Mouse (Mus musculus): ENCODE results near the gene Slc4a10. TPM values are rescaled to one million over a fixed set of nuclear protein-coding genes. Genes with fewer than 3 reads are reported as not detected.

Slc4a10 gene
- polyA plus RNA-seq, 1 experiment = not detected

GRCm38 (mm10) chr2:62278779-62279178, 232.5 kb downstream of the Slc4a10 start:
- Histone ChIP-seq H3K9ac (ENCODE audit: low read depth, poor library complexity, severe bottlenecking) (no peak overlapping the region), H3K36me3 (ENCODE audit: control insufficient read depth, insufficient read depth, low read length, poor library complexity, severe bottlenecking) (no peaks in the 10 kb centered on the region), H3K4me1 (ENCODE audit: control insufficient read depth, insufficient read depth, low read length) (no peaks in the 10 kb centered on the region), H3K9me3 (replicated peaks; ENCODE audit: control insufficient read depth, insufficient read depth, low read length, poor library complexity, severe bottlenecking) (no peaks in the 10 kb centered on the region), H3K4me3 (ENCODE audit: low read depth, low read length) (no peak overlapping the region), H3K27me3 (ENCODE audit: control insufficient read depth, insufficient read depth, low read length, poor library complexity, severe bottlenecking) (no peaks in the 10 kb centered on the region), H3K27ac (ENCODE audit: insufficient read depth, low read length) (no peak overlapping the region)
- no peak for TF ChIP-seq EP300 (IDR thresholded peaks at IDR 0.05; ENCODE audit: insufficient read depth, low read depth, low read length)
- TF ChIP-seq CTCF (IDR thresholded peaks at IDR 0.05; ENCODE audit: low read depth, low read length) = no peak

- H3K9ac ChIP-seq (ENCODE audit: low read depth, poor library complexity, severe bottlenecking) = no peak overlapping the region
- H3K9me3 ChIP-seq (replicated peaks; ENCODE audit: control insufficient read depth, insufficient read depth, low read length, poor library complexity, severe bottlenecking) = no peaks in the 10 kb centered on the region
- no peak overlapping the region for H3K27ac ChIP-seq (ENCODE audit: insufficient read depth, low read length)
- no peak overlapping the region for H3K4me3 ChIP-seq (ENCODE audit: low read depth, low read length)
- no peak for TF ChIP-seq EP300 (IDR thresholded peaks at IDR 0.05; ENCODE audit: insufficient read depth, low read depth, low read length)
- no peaks in the 10 kb centered on the region for H3K36me3 ChIP-seq (ENCODE audit: control insufficient read depth, insufficient read depth, low read length, poor library complexity, severe bottlenecking)
- no peaks in the 10 kb centered on the region for H3K27me3 ChIP-seq (ENCODE audit: control insufficient read depth, insufficient read depth, low read length, poor library complexity, severe bottlenecking)
- H3K4me1 ChIP-seq (ENCODE audit: control insufficient read depth, insufficient read depth, low read length) = no peaks in the 10 kb centered on the region
Measured at GRCm38 (mm10) chr2:62279777-62280176, 233.5 kb downstream of the Slc4a10 start.

GRCm38 (mm10) chr2:62285026-62285425, 238.8 kb downstream of the Slc4a10 start:
- TF ChIP-seq CTCF (IDR thresholded peaks at IDR 0.05; ENCODE audit: low read depth, low read length) (no peak), POLR2A (IDR thresholded peaks at IDR 0.05; ENCODE audit: insufficient read depth, low read length) (no peak), EP300 (IDR thresholded peaks at IDR 0.05; ENCODE audit: insufficient read depth, low read depth, low read length) (no peak)
- no peaks in the 10 kb centered on the region for H3K9me3 ChIP-seq (replicated peaks; ENCODE audit: control insufficient read depth, insufficient read depth, low read length, poor library complexity, severe bottlenecking)
- H3K4me3 ChIP-seq (ENCODE audit: low read depth, low read length) = no peak overlapping the region
- H3K9ac ChIP-seq (ENCODE audit: low read depth, poor library complexity, severe bottlenecking) = no peak overlapping the region
- H3K4me1 ChIP-seq (ENCODE audit: control insufficient read depth, insufficient read depth, low read length) = no peaks in the 10 kb centered on the region
- no peak overlapping the region for H3K27ac ChIP-seq (ENCODE audit: insufficient read depth, low read length)
- H3K36me3 ChIP-seq (ENCODE audit: control insufficient read depth, insufficient read depth, low read length, poor library complexity, severe bottlenecking) = no peaks in the 10 kb centered on the region
- no peaks in the 10 kb centered on the region for H3K27me3 ChIP-seq (ENCODE audit: control insufficient read depth, insufficient read depth, low read length, poor library complexity, severe bottlenecking)

- H3K36me3 ChIP-seq (ENCODE audit: control insufficient read depth, insufficient read depth, low read length, poor library complexity, severe bottlenecking) = no peaks in the 10 kb centered on the region
- no peak overlapping the region for H3K27ac ChIP-seq (ENCODE audit: insufficient read depth, low read length)
- H3K9ac ChIP-seq (ENCODE audit: low read depth, poor library complexity, severe bottlenecking) = no peak overlapping the region
- TF ChIP-seq EP300 (IDR thresholded peaks at IDR 0.05; ENCODE audit: insufficient read depth, low read depth, low read length) (no peak), POLR2A (IDR thresholded peaks at IDR 0.05; ENCODE audit: insufficient read depth, low read length) (no peak), CTCF (IDR thresholded peaks at IDR 0.05; ENCODE audit: low read depth, low read length) (no peak)
- H3K9me3 ChIP-seq (replicated peaks; ENCODE audit: control insufficient read depth, insufficient read depth, low read length, poor library complexity, severe bottlenecking) = no peaks in the 10 kb centered on the region
- no peaks in the 10 kb centered on the region for H3K4me1 ChIP-seq (ENCODE audit: control insufficient read depth, insufficient read depth, low read length)
- H3K4me3 ChIP-seq (ENCODE audit: low read depth, low read length) = no peak overlapping the region
- no peaks in the 10 kb centered on the region for H3K27me3 ChIP-seq (ENCODE audit: control insufficient read depth, insufficient read depth, low read length, poor library complexity, severe bottlenecking)
Measured at GRCm38 (mm10) chr2:62285847-62286246, 239.6 kb downstream of the Slc4a10 start.

GRCm38 (mm10) chr2:62287532-62287931, 241.3 kb downstream of the Slc4a10 start:
- TF ChIP-seq POLR2A (IDR thresholded peaks at IDR 0.05; ENCODE audit: insufficient read depth, low read length) (no peak), CTCF (IDR thresholded peaks at IDR 0.05; ENCODE audit: low read depth, low read length) (no peak)
- Histone ChIP-seq H3K36me3 (ENCODE audit: control insufficient read depth, insufficient read depth, low read length, poor library complexity, severe bottlenecking) (no peaks in the 10 kb centered on the region), H3K27me3 (ENCODE audit: control insufficient read depth, insufficient read depth, low read length, poor library complexity, severe bottlenecking) (no peaks in the 10 kb centered on the region), H3K4me1 (ENCODE audit: control insufficient read depth, insufficient read depth, low read length) (no peaks in the 10 kb centered on the region), H3K9ac (ENCODE audit: low read depth, poor library complexity, severe bottlenecking) (no peak overlapping the region), H3K9me3 (replicated peaks; ENCODE audit: control insufficient read depth, insufficient read depth, low read length, poor library complexity, severe bottlenecking) (no peaks in the 10 kb centered on the region), H3K27ac (ENCODE audit: insufficient read depth, low read length) (no peak overlapping the region), H3K4me3 (ENCODE audit: low read depth, low read length) (no peak overlapping the region)

- Histone ChIP-seq H3K27me3 (ENCODE audit: control insufficient read depth, insufficient read depth, low read length, poor library complexity, severe bottlenecking) (no peaks in the 10 kb centered on the region), H3K9me3 (replicated peaks; ENCODE audit: control insufficient read depth, insufficient read depth, low read length, poor library complexity, severe bottlenecking) (no peaks in the 10 kb centered on the region), H3K9ac (ENCODE audit: low read depth, poor library complexity, severe bottlenecking) (no peak overlapping the region), H3K4me3 (ENCODE audit: low read depth, low read length) (no peak overlapping the region), H3K36me3 (ENCODE audit: control insufficient read depth, insufficient read depth, low read length, poor library complexity, severe bottlenecking) (no peaks in the 10 kb centered on the region), H3K27ac (ENCODE audit: insufficient read depth, low read length) (no peak overlapping the region), H3K4me1 (ENCODE audit: control insufficient read depth, insufficient read depth, low read length) (no peaks in the 10 kb centered on the region)
- no peak for TF ChIP-seq CTCF (IDR thresholded peaks at IDR 0.05; ENCODE audit: low read depth, low read length)
- no peak for TF ChIP-seq EP300 (IDR thresholded peaks at IDR 0.05; ENCODE audit: insufficient read depth, low read depth, low read length)
- no peak for TF ChIP-seq POLR2A (IDR thresholded peaks at IDR 0.05; ENCODE audit: insufficient read depth, low read length)
Measured at GRCm38 (mm10) chr2:62293846-62294245, 247.6 kb downstream of the Slc4a10 start.

Measured in ES-Bruce4 (cell line).